Mouse (Mus musculus): Measurements from ENCODE around the gene Dkc1. TPM values are rescaled to one million over a fixed set of nuclear protein-coding genes. Genes with fewer than 3 reads are reported as not detected.
"Not testable (repeated sequence)": the region's sequence is repeated elsewhere in the genome, so short reads cannot be mapped to it uniquely, and the experiment has no call there.

Gene Dkc1
- total RNA-seq, 2 experiments from 2014 or later, result 34.3 to 35.6 TPM

DNA sequence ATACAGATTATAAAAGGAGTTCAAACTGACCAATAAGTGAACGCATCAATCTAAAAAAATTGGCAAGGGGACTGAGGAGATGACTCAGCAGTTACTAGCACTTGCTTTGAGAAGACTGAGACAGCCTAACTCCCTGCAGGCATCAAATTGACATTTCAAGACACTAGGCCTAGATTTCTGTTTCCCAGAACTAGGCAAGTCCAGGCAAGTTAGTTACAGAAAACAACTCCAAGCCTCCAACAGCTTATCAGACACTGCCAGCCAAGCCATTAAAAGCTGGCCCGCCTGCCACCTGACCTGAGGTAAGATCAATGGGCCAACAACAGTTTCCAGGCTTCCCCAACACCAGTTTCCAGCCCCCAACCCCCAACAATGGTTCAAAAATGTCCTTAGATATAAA lies 42.1 kb downstream of the Dkc1 start:
- DNase-seq (ENCODE audit: low spot score in 2 of 2), result no peak

DNA sequence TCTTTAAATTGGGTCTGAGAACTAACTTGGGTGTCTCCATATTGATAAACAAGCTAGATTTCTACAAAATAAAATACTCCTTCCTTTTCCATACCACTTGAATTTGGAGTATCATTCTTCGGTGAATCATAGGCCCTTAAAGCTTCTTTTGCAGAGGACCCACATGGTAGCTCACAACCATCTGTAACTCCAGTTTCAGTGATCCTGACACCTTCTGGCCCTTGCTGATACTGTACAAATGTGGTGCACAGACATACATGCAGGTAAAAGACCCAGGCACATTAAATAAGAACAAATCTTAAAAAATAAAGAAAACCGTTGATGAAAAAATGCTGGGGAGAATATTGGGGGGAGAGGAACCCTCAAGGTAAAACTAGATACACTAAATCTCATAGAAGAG lies 42.5 kb downstream of the Dkc1 start:
- DNase-seq (ENCODE audit: low spot score in 2 of 2), result no peak

DNA sequence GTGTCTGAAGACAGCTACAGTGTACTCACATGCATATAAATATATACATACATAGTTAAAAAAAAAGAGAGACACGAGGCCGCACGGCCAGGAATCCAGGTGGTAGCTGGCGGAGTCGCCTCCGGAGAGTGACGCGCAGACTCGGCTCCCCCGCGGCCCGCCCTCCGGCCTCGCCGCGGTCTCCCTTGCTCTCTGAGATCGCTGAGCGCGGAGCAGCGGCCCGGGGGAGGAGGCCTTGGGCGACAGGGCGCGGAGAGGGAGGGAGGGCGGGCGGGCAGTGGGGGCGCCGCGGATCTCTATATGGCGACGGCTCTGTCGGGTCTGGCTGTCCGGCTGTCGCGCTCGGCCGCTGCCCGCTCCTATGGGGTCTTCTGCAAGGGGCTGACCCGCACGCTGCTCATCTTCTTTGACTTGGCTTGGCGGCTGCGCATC lies 47.5 kb downstream of the Dkc1 start:
- not testable (repeated sequence) for DNase-seq (ENCODE audit: low spot score in 2 of 2)

DNA sequence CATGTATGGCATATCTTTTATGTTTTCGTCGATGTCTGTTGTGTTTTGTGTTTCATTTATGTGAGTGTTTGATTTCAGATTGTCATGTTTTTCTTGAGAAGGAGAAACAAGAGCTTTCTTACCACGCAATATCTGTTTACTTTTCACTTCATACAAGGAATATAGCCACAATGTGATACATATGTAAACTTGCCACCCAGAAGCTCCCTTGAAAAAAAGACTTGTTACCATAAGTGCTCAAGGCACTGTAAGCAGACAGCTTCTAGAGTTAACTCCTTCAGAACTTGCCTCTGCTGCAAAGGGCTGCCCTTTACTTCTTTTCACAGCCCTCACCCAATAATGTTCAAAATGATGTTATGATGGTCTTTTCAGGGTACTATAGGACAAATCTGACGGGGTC lies 52.8 kb downstream of the Dkc1 start:
- no peak for DNase-seq (ENCODE audit: low spot score in 2 of 2)

DNA sequence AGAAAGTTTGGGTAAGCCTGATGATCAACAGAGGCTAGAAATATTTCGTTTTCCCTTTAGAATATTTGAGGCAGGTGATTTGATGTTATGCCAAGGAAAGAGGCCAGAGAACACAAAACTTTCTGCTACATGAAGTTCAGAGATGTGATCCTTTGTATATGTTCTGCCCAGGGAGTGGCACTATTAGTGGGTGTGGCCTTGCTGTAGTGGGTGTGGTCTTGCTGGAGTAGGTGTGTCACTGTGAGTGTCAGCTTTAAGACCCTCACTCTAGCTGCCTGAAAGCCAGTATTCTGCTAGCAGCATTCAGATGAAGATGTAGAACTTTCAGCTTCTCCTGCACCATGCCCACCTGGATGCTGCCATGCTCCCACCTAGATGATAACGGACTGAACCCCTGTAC lies 54.6 kb downstream of the Dkc1 start:
- no peak for DNase-seq (ENCODE audit: low spot score in 2 of 2)

DNA sequence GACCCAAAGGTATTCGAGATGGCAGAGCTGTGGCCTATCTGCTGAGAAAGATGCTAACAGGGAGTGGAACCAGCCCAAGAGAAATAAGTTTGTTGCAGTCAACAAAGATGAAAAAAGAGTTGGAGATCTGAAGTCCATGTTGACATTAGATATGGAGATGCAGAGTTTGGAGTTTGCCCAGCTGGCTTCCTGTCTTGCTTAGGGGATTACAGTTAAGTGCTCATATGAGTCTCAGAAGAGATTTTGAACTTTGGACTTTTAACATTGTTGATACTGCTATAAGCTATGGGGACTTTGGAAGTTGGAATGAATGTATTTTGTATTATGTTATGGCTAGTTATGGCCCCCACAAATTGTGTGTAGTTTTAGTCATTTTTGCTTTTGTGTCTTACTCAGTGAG lies 56.6 kb downstream of the Dkc1 start:
- no peak for DNase-seq (ENCODE audit: low spot score in 2 of 2)

DNA sequence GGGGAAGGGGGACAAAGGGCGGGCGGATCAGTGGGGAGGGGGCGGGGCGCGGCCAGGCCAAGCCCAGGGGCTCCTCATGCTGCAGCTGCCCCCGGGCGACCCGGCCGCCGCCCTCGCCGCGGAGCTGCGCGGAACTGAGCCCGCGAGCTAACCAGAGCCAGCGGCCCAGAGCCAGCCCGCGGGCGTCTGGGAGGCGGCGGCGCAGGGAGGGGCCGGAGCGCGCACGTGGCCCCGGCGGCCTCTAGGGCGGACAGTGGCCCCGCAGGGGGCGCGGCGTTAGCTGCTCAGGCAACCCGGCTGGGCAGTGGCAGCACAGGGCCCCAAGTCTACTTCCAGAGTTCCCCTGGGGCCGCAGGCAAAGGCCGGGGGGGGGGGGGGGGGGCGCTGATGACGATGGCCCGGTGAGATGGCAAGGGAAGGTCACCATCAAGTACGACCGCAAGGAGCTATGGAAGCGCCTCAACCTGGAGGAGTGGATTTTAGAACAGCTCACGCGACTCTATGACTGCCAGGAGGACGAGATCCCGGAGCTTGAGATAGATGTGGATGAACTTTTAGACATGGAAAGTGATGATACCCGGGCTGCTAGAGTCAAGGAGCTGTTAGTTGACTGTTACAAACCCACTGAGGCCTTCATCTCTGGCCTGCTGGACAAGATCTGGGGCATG lies 60.1 kb downstream of the Dkc1 start:
- DNase-seq (ENCODE audit: low spot score in 2 of 2), result peak; percentile 24 to 38

Other genes with a start within 250 kb of the Dkc1 start
- gene Gab3, start 10.4 kb upstream of the Dkc1 start, total RNA-seq (2021), result 1 to 10 TPM; 3.3 TPM
- gene Mpp1, start 35.2 kb downstream of the Dkc1 start, total RNA-seq (2021), result 10 to 100 TPM; 28.7 to 32.4 TPM
- gene Smim9, start 67.9 kb downstream of the Dkc1 start, total RNA-seq (2021), result not detected